Mouse (Mus musculus) mature B cell (primary cell): ENCODE measurements around the gene Lgals3bp.

Source experiments
- in situ Hi-C: fragments of 300-500 bp; cut with MboI; formaldehyde crosslinking; loops from 2 replicates; pipeline ENCODE4 v1.14.3; 2019

Gene Lgals3bp

DNA sequence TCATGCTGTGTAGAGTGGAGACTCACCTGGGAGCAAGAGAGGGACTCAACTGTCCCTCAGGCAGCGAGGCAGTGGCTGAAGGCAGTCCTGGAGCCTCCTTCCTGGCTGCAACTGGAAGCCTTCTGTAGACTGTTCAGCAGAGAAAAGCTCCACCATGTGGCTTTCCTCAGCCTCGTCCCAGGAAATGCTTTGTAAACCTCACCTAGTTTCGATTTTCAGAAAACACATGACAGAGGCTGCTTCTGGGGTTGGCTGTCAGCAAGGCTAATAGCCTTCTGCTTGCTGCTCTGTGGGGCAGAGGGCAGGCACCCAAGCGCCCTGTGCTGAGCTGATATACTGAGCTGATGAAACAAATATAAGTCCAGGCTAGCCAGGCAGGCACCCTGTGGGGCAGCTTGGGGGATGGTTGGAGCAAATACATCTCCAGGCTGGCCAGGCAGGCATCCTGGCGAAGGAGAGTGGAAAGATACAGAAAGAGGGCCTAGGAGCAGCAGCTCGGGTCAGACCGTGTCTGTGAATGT, at the start of gene Lgals3bp:
Gene Lgals3bp, minus strand, starts transcription at position 333 of the 521 bp plus-strand sequence.
- in situ Hi-C loops = no loop called here

- in situ Hi-C loops = no loop called here
Measured at GRCm38 (mm10) chr11:118451211-118451610, 49.3 kb upstream of the Lgals3bp start.

DNA sequence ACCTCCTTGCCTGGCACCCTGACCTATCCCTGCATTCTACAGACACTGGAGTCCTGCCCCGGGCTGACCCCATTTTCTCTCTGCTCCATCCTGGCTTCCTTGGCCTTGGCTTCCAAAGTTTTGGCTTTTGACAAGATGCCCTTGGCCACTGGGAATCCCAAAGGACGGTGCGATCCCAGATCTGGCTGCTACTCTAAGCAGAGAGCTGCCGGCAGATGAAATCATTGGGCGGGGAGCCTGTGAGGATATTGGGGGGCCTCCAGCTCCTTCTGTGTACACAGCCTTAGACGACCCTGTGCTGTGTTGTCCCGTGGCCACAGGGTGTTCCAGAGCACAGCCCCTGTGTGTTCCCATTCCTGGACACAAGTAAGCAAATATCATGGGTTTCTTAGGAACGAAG, 46.5 kb upstream of the Lgals3bp start:
- in situ Hi-C loops = no loop called here

DNA sequence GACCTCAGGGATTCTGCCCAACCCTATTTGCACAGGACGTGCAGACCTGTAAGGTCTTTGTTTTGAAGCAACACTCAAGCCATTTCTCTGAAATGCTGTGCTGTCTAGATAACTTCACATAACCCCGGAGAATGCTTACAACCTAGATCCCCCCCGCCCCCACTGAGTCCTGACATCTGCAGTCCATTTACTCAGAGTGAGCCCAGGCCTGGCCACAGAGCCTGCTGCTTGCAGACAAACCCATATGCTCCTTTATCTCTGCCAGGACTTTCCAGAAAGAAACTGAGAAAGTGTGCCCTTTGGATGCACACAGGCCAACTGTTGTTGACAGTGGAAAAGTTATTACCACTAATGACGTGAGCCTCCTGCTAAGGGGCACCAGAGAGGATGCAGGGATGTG, 45.5 kb upstream of the Lgals3bp start:
- in situ Hi-C loops = no loop called here

GRCm38 (mm10) chr11:118445843-118446242, 44.0 kb upstream of the Lgals3bp start:
- in situ Hi-C loops = no loop called here

DNA sequence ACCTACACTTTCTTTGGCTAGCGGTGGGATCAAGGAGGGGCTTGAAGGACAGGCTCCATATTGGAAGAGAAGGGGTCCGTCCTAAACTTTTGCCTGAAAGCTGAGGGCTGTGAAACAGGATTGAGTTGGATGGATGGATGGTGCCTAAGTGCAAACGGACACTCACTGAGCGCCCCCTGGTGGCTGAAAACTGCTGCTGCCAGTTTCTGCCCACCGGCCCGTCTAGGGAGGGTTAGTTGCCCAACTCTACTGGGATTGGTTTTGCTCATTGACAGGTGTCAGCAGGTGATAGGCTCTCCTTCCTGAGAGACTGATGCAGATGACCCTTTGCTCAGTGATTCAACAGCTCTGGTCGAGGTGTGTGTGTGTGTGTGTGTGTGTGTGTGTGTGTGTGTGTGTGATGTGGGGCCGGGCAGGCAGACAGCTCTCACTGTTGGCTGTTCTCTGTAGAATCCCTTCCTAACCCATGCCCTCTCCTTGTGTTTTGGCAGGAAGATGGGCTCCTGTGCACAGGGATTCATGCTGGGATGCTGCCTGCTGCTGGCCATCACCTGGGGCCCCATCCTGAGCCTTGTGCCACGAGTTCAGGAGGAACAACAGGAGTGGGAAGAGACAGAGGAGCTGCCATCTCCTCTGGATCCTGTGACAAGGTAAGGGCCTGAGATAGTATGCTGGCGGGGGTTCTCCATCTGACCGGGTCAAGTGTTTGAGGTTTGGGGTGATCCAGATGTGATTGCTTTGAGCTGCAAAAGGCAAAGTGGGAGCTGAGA, 41.5 kb upstream of the Lgals3bp start:
- in situ Hi-C loops = no loop called here

DNA sequence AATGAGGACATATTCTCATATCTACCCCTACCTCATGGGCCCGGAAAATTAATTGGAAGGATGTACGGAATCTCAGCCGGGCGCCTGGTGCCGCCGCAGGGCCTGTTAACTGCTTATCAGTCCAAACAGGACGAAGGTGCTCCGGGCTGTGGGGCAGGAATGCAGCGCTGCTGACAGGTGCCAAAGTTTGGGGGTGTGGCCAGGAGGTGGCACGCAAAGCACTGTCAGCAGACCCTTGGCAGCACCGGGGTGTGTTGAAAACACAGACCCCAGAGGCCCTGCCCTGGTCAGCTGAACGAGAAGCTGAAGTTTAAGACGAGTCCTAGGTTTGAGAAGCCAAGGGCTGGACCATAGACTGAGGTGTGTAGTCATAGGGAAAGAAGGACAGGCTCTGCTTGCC, 40.8 kb upstream of the Lgals3bp start:
- in situ Hi-C loops = no loop called here

- in situ Hi-C loops = no loop called here
Measured at GRCm38 (mm10) chr11:118438665-118439414, 36.9 kb upstream of the Lgals3bp start.

- in situ Hi-C loops = no loop called here
Measured at GRCm38 (mm10) chr11:118436471-118436935, 34.6 kb upstream of the Lgals3bp start.

DNA sequence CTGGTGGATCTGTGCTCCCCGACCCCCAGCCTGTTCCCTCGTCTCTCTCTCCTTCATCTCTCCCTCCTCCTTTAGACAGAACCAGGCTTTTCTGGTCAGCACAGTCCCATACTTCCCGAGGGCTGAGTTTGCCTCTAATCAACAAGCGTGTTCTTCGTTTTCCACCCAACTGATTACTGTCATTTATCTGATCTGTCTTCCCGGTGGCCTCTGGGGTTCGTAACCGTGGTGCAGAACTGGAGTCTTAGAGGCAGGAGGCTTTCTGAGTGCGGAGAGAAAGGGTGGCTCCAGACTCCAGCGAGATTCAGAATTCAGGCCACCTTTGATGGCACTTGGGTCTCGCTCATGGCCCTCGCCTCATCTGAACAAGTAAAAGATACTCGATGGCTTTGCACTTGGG, 32.2 kb upstream of the Lgals3bp start:
- in situ Hi-C loops = no loop called here

GRCm38 (mm10) chr11:118433398-118433868, 31.5 kb upstream of the Lgals3bp start:
- in situ Hi-C loops = no loop called here

GRCm38 (mm10) chr11:118431100-118431948, 29.4 kb upstream of the Lgals3bp start:
- in situ Hi-C loops = no loop called here

DNA sequence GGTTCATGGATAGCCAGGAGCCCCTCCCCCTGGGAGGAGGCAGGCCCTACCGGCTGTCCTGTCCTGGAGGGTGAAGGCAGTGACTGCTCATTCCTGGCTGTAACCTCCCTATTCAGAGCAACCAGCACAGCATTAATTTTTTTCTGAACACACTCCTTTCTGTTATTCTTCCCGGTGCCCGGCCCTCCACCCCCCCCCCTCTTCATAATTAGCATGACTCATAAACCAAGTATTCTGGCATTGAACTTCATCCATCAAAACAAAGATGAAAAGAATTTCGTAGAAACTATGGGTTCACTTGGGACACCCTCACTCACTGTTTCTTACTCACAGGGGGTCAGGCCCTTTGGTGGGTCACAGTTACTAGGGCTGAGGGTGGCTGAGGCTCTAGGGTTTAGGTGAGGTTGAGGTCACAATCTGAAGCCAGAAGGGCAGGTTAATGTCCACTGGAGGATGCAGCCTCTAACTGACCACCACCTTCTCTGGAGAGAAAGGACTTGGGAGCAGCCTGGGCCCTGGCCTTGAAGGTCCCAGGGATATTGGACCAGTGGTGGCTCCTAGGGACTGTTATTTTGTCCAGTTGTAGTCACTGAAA, 28.5 kb upstream of the Lgals3bp start:
- in situ Hi-C loops = no loop called here

GRCm38 (mm10) chr11:118428944-118429709, 27.2 kb upstream of the Lgals3bp start:
- in situ Hi-C loops = no loop called here

DNA sequence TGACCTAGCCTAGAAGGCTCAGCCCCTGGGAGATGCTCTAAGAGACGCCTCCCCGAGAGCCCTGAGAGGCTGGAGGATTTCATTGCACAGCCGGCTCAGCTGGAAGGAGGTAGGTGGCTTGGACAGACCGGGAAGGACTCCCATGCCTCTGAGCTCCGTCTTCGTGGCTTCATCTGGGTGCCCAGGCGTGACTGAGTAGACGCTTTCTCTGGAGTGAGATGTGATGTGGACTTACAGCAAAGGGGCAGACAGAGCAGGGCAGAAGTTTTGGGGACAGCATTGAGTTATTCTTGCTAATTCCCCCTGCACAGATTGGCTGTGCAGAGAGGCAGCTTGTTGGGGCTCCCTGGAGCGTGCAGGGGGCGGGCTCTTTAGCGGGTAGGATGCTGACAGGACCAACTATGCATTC, 26.6 kb upstream of the Lgals3bp start:
- in situ Hi-C loops = no loop called here

DNA sequence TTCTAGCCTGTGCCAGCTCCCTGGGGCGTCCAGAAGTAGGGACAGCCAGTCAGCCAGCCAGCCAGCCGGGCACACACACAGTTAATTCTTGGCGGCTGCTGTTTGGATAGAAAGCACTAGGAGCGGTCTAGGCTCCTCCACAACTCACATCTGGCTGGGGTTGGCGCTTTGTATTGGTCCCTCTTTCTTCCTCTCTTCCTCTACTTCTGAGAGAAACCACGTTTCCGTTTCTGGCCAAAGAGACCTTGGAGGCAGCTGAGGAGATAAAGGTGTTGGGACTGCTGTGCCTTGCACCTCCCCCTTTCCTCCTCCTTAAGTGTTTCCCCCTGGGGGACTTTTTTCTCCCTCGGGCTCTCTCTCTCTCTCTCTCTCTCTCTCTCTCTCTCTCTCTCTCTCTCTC, 26.1 kb upstream of the Lgals3bp start, which contains the start of gene C1qtnf1:
Gene C1qtnf1, plus strand, starts transcription at position 218 of the 400 bp plus-strand sequence.
- in situ Hi-C loops = no loop called here

GRCm38 (mm10) chr11:118427266-118427779, 25.4 kb upstream of the Lgals3bp start:
- in situ Hi-C loops = no loop called here

- in situ Hi-C loops = no loop called here
Measured at GRCm38 (mm10) chr11:118426765-118427164, 24.9 kb upstream of the Lgals3bp start.

DNA sequence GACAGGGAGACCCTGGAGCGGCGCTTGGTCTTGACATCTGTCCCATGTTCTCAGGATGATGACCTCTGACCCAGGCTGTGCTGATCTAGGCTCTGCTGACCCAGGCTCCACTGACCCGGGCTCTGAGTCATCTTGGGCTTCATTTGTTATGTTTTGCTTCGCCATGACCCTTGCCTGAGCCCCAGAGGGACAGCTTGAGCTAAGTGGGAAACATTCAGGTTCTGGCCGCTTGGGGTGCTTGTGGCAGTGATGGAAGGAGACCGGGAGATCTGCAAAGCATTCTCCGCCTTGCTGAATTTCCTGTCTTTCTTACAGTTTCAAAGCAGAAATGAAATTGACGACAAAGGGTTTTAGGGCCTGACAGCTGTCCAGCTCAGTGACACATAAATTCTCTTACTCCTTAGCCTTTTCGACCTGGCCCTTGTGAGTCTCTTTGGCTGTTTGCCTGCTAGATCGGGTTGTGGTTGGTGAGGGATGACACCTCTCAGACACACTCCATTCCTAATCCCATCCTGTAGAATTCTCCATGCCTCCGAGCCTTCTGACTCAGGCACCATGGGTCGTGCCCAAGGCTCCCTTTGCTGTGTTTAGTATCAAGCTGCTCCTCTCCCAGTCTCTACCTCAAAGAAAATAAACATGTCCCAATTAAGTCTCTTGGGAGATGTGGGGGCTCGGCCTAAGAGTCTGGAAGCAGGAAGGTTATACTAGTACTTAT, 22.9 kb upstream of the Lgals3bp start:
- in situ Hi-C loops = no loop called here
